Mouse (Mus musculus) thymus, postnatal 10 days (tissue): ENCODE measurements around the gene Adh4.
"Not testable (repeated sequence)": the region's sequence is repeated elsewhere in the genome, so short reads cannot be mapped to it uniquely, and the experiment has no call there.

Experiments
- DNase-seq, 2 experiments: peaks; one replicate each; pipeline ENCODE4 v3.0.0; 2021; ENCODE audit warnings: low spot score in 2 of 2

The Adh4 gene

DNA sequence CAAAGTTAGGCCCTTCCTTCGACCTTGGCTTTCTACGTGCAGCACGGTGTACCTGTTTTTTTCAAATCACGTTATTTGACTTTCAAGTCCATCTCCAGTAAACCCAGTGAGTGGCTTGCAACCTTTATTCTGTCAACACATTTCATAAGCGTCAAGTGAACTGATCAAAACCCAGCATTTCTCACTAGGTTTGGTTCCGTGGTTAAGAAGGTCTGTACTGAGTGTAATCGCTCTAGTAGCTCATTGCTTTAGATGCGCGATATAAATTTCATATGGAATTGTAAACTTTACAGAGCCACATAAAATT is 28.2 kb downstream of the Adh4 start:
- no peak for DNase-seq

DNA sequence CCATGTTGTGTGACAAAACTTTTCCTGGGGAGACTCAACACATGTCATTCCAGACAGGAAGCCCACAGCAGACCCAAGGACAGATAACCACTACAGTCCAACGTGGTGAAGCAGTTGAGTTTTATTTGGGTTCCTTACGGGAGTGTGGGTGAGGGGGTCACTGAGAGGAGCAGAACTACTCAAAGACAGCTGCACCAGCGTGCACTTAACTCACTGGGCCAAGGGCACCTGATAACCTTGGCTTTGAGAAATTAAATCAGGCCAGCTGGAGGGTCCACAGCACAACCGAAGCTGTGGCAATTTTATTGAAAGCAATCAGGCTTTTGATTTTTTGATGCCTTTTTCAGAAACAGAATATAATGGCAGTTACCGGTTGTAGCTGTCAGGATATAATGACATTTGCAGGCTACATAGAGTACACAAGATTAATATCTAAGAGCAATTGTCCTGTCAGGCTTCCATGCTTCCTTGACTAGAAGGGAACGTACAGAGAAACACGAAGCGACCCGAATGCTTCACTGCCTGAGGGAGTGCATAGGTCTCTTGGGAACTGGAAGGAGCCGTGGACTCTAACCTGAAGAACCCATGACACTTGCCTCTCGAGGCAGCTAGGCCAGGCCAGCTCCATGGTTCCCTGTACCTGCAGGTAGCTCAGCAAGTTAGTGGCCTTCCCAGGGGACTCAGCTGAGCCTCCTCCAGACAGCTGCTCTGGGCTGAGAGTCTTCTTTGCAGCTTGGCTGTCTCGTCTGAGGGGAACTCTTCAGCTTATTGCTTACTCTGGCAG is 33.0 kb downstream of the Adh4 start:
- no peak for DNase-seq

DNA sequence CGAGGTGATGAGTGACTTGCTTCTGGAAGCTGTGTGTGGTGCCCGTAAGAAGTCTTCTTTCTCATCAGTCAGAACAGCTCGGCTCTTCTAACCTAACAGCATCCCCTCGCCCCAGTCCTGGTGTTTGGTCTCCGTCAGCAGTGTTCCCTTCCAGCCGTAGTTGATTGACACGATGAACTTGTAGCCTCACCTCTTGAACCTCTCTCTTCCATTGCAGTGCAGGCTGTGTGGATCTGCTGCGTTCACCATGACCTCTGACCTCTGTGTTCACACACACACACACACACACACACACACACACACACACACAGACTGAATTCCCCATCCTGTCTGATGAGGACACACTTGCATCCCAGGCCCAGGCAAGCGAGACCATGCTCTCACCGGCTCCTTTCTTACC is 36.9 kb downstream of the Adh4 start:
- no peak for DNase-seq

DNA sequence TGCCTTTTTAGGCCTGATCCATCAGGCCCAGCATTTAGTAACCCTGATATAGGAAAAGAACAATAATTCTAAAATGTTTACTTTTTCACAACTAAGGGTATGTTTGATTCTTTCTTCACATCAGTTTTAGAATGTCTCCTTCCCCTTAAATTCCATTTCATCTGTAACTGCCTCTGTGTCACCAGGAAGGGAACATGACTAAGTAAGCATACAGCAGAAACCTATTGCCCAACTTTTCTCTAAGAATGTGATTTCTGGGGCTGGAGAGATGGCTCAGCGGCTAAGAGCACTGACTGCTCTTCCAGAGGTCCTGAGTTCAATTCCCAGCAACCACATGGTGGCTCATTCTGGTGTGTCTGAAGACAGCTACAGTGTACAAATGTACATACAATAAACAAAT is 39.0 kb downstream of the Adh4 start:
- no peak for DNase-seq

DNA sequence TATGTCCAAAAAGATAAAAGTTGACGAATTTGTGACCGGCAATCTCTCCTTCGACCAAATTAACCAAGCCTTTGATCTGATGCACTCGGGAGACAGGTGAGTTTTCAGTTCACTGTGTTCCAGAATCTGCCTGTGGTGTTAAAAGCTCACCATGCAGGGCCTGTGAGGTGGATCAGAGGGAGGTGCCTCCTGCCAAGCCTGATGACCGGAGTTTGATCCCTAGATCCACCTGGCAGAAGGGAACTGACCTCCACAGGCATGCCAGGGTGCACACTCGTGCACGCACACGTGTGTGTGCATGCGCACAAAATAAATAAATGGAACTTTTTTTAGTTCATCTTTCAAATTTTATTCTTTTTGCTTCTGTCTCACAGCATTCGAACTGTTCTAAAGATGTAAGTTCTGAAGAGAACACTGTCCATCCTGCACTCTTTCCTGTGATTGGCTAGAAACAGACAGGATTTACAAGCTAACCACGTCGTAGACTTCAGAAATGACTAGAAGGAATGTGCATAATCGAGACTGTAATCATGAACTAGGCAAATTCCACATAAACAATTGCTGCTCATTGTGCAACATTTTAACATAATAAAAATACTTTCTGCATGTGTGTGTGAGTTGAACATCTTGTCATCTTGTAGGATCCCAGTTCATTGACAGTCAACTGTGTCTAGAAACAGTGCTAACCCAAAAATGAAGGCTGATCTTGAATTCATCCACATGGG is 39.6 kb downstream of the Adh4 start:
- DNase-seq: no peak

DNA sequence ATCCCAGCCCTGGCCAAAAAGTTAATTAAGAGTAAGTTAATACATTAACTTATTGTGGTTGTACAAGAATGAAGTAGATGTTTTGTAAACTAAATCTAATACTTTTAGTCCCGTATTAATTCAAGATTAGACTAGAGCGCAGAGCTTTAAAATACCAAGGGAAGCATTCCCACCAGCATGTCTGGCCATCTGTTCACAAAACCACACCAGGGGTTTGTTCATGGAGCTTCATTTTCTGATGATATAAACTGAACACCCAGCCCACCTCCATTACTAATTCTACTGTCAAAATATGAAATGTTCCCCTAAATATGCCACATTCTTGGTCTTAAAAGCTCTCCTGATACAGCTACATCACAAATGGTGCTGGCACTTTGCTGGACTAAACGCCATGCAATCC is 43.2 kb downstream of the Adh4 start:
- DNase-seq: no peak

DNA sequence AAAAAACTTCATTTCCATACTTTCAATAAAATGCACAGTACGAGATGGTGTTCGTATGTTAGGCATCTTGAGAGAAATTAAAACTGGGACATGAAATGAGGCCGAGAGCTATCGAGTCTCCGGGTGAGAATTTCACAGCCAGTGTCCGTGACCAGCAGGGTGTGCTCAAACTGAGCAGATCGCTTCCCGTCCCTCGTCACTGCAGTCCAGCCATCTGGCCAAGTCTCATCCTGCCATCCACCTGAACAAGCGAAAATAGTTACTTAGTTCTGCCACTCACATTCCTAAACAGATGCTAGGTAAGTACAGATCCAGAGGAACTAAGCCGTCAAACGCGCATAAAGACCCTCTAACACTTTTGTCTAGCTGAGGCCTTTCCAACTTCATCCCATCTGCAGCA is 45.0 kb downstream of the Adh4 start:
- DNase-seq: no peak

DNA sequence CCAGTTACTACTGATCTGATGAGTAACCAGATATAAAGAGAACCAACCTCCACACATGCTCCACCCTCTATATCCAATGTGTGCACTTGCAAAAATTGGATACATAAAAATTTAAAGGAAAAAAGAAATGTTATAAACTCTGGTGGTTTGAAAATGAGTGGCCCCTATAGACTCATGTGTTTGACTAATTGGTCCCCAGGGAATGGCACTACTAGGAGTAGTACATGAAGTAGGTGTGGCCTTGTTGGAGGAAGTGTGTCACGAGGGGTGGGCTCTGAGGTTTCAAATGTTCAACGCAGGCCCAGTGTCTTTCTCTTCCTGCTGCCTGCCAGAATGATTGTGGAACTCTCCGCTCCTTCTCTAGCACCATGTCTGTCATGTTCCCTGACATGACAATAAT is 46.6 kb downstream of the Adh4 start:
- no peak for DNase-seq

DNA sequence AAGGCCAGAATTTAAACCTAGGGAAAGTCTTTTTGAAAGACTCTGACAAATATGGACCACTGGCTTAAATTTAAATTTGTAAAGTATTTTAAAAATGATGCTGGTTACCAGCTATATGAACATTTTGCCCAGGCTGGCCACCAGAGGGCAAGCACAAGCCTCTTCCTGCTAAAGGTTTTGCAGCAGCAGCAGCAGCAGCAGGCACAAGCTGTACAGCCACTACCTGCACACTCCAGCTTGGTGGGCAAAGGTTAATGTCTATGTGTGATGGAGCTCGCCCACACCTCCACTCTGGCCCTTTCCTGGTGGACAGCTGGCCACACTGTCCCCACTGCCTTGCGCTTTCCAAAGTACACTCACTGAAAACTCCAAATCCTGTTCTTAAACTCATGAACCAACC is 47.9 kb downstream of the Adh4 start:
- peak in 1 of 2 experiments; percentile 18 for DNase-seq

DNA sequence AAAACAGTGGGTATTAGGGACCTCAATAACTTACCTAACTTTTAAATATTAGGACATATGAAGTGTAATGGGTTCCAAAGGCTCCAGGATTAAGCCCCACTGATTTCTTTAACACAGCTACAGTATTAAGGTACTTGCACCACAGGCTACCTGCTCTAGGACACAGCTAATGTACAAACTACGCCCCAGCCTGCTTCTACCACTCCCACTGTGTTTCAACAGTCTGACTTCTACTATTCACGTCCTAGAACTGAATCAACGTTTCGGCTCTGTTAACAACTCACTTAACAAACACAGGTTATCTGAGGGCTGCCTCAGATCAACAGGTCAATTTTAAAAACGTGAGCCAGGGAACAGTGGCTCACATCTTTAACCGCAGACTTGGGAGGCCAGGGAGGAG is 48.5 kb downstream of the Adh4 start:
- no peak for DNase-seq

DNA sequence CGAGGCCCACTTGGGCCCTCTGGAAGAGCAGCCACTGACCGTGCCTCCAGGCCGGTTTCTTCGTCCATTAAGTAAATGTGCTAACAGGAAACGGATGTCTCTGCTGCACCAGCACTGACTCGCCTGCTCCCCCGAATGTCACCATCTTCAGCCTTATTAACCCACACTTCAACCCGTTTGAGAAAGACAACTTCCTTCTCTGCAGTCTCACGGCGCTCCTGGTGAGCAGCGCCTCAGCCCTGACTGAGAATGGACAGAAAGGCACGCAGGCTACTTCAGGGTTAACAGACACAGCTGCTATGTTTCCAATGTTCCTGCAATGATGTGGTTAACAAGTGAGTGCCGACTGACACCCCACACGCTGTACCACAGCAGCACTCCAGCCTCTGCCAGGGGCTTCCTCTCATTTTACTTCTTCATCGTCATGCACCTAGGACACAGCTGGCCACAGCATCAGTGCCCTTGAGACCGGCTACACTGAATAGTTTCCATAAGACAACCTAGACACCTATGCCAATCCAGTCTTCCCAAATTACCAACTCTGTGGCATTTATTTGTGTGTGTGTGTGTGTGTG is 49.4 kb downstream of the Adh4 start:
- DNase-seq: no peak

DNA sequence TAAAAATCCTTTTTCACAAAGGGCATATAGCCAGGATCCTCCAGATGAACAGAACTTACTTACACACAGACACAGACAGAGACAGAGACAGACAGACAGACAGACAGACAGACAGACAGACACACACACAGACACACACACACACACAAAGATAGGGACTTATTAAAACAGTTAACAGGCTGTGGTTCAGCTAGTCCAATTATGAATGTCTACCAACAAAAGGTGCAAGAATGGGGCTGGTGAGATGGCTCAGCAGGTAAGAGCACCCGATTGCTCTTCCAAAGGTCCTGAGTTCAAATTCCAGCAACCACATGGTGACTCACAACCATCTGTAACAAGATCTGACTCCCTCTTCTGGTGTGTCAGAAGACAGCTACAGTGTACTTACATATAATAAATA is 51.4 kb downstream of the Adh4 start:
- not testable (repeated sequence) for DNase-seq

DNA sequence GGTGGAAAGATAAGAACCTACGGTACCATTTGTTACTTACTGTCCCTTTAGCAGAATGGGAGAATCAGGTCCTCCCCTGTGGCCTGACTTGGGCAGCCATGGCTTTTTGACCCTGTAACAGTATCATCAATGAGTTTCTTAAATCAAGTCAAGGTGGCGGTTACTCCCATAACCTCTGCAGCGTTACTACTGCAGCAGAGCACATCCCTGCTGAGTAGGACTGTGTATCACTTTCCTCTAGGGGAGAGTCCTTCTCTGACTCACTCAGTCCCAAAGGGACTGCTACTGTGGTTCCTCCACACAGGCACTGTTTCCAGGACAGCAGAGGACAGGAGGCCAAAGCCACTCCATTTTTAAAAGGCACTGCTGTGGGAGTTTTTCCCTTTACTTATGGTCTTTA is 55.8 kb downstream of the Adh4 start:
- DNase-seq: no peak

DNA sequence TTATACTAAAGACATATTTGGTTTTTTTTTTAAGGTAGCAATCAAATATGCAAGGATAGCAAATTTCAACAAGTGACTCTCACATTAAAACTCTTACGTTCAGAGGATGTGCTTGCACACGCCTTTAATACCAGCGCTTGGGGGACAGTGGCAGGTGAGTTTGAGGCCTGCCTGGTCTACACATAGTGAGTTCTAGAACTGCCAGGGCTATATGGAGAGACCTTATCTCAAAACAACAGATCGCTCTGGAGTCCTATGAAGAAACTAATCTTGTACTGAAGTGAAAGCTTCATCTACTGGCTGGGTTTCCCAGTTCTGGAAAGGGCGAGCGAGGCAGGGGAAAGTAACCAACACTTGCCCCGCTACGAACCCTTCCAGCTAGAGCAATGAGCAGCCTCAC is 64.2 kb downstream of the Adh4 start:
- DNase-seq: no peak
